In genomic region chr10:66142413-66142812, GRCm38 (mm10) we compare ENCODE assay signal across 20 mouse cellular contexts.
A peak's percentile ranks its signal among the peaks of the same experiment; 100 is the strongest.
DNase-seq lines count a peak whose midpoint lies in the region; ATAC-seq lines count a peak whose summit lies in the region.
"Had no signal": no experiment of that assay in that cellular context is flagged by ENCODE, and none has a peak within 500 bp of the region (broad histone marks: within the 10 kb centered on the region; RNA-seq: fewer than 3 reads in every experiment).

No protein-coding gene starts in this region.

- H3K27ac ChIP-seq in forebrain, embryonic 14.5 days (ENCODE audit: low read depth, low read length): no peak overlapping the region
- H3K27ac ChIP-seq in forebrain, embryonic 10.5 days: no peak overlapping the region
- no peak overlapping the region for H3K27ac ChIP-seq in limb, embryonic 10.5 days
- no peak overlapping the region for H3K27ac ChIP-seq in heart, embryonic 10.5 days
- H3K27ac ChIP-seq: embryonic facial prominence, embryonic 13.5 days; hindbrain, embryonic 12.5 days; hindbrain, postnatal 0 days had no signal

- ATAC-seq in cerebellum, adult (ENCODE audit: insufficient number of reproducible peaks, low FRiP score, low TSS enrichment): no peak
- peak; percentile 60 for ATAC-seq in forebrain, embryonic 14.5 days
- ATAC-seq: activated CD4-positive, CD25-positive, alpha-beta regulatory T cell, adult 4 months; hindbrain, postnatal 0 days; Patski had no signal

- no peak overlapping the region for H3K9ac ChIP-seq in forebrain, embryonic 14.5 days (ENCODE audit: low read length)
- H3K9ac ChIP-seq: embryonic facial prominence, embryonic 13.5 days; hindbrain, embryonic 12.5 days had no signal

- no peaks in the 10 kb centered on the region for H3K27me3 ChIP-seq in forebrain, embryonic 14.5 days (replicated peaks; ENCODE audit: control insufficient read depth, insufficient read depth, low read length)
- H3K27me3 ChIP-seq in forebrain, embryonic 10.5 days (ENCODE audit: poor library complexity, severe bottlenecking): no peaks in the 10 kb centered on the region
- H3K27me3 ChIP-seq in limb, embryonic 10.5 days (ENCODE audit: low read depth, poor library complexity, severe bottlenecking): no peaks in the 10 kb centered on the region
- H3K27me3 ChIP-seq in heart, embryonic 10.5 days (ENCODE audit: insufficient read depth, poor library complexity, severe bottlenecking): no peaks in the 10 kb centered on the region
- H3K27me3 ChIP-seq: CH12.LX; embryonic facial prominence, embryonic 13.5 days; hindbrain, embryonic 12.5 days; Patski had no signal

- H3K4me2 ChIP-seq in forebrain, embryonic 14.5 days (ENCODE audit: low read length): no peak overlapping the region
- H3K4me2 ChIP-seq: embryonic facial prominence, embryonic 13.5 days; hindbrain, embryonic 12.5 days had no signal

- peaks cover 2% of the 10 kb centered on the region; the same call in 1 of the 2 replicates for H3K4me1 ChIP-seq in forebrain, embryonic 14.5 days (ENCODE audit: control insufficient read depth, insufficient read depth, low read length)
- 0 out of 2 replicates have a peak, but pooled peaks cover 3% of the 10 kb centered on the region for H3K4me1 ChIP-seq in forebrain, embryonic 10.5 days
- no peaks in the 10 kb centered on the region for H3K4me1 ChIP-seq in limb, embryonic 10.5 days
- H3K4me1 ChIP-seq in heart, embryonic 10.5 days: no peaks in the 10 kb centered on the region
- H3K4me1 ChIP-seq: embryonic facial prominence, embryonic 13.5 days; hindbrain, embryonic 12.5 days had no signal

- no peak overlapping the region for H3K4me3 ChIP-seq in forebrain, embryonic 14.5 days (ENCODE audit: low read depth, low read length)
- H3K4me3 ChIP-seq in forebrain, embryonic 10.5 days: no peak overlapping the region
- H3K4me3 ChIP-seq in limb, embryonic 10.5 days: no peak overlapping the region
- H3K4me3 ChIP-seq in heart, embryonic 10.5 days: no peak overlapping the region
- H3K4me3 ChIP-seq: embryonic facial prominence, embryonic 13.5 days; hindbrain, embryonic 12.5 days had no signal

- peak; percentile 13 to 22 for DNase-seq in cerebellum, adult 18-20 months
- no peak for DNase-seq in forebrain, embryonic 14.5 days (ENCODE audit: low spot score)
- no peak for DNase-seq in forebrain, embryonic 10.5 days (ENCODE audit: extremely low spot score, low spot score)
- peak; percentile 41 for DNase-seq in 3T3-L1 (ENCODE audit: low read depth, low spot score)
- DNase-seq in cerebellum, adult 9-11 months: peak; percentile 17
- DNase-seq in limb, embryonic 10.5 days (ENCODE audit: low spot score): no peak
- DNase-seq in heart, embryonic 10.5 days (ENCODE audit: low spot score): no peak
- DNase-seq: adrenal gland, postnatal 14 days; gastrocnemius, postnatal 14 days; heart, postnatal 10 days; heart, postnatal 4 days; kidney, adult 18-20 months; kidney, postnatal 10 days had no signal

- 61% methylated on average over 1 of the region's 1 CpGs for WGBS in forebrain, embryonic 14.5 days
- 98% methylated on average over 1 of the region's 1 CpGs for WGBS in forebrain, embryonic 10.5 days
- 98% methylated on average over 1 of the region's 1 CpGs for WGBS in limb, embryonic 10.5 days
- WGBS in heart, embryonic 10.5 days: 89% methylated on average over 1 of the region's 1 CpGs

- no peaks in the 10 kb centered on the region for H3K9me3 ChIP-seq in forebrain, embryonic 14.5 days (replicated peaks; ENCODE audit: control insufficient read depth, low read length)
- no peaks in the 10 kb centered on the region for H3K9me3 ChIP-seq in forebrain, embryonic 10.5 days
- H3K9me3 ChIP-seq in limb, embryonic 10.5 days (replicated peaks): no peaks in the 10 kb centered on the region
- H3K9me3 ChIP-seq in heart, embryonic 10.5 days: no peaks in the 10 kb centered on the region
- H3K9me3 ChIP-seq: embryonic facial prominence, embryonic 13.5 days; hindbrain, embryonic 12.5 days had no signal

- H3K36me3 ChIP-seq in forebrain, embryonic 14.5 days (ENCODE audit: control insufficient read depth, insufficient read depth, low read length): no peaks in the 10 kb centered on the region
- no peaks in the 10 kb centered on the region for H3K36me3 ChIP-seq in forebrain, embryonic 10.5 days (replicated peaks)
- H3K36me3 ChIP-seq in limb, embryonic 10.5 days: no peaks in the 10 kb centered on the region
- H3K36me3 ChIP-seq in heart, embryonic 10.5 days: no peaks in the 10 kb centered on the region
- H3K36me3 ChIP-seq: embryonic facial prominence, embryonic 13.5 days; hindbrain, embryonic 12.5 days had no signal

Comparison
In these comparisons a context has a peak if more than half of its experiments do, and no peak if none do; other contexts are left out.
1. DNase-seq: peak in cerebellum, adult 18-20 months (2 of 2), 3T3-L1 (single experiment) and cerebellum, adult 9-11 months (single experiment); none in forebrain, embryonic 14.5 days (single experiment), forebrain, embryonic 10.5 days (single experiment), limb, embryonic 10.5 days (single experiment) and heart, embryonic 10.5 days (single experiment).